Mouse (Mus musculus) lung, embryonic 15.5 days (tissue): Measurements from ENCODE around the gene Top1. TPM values are rescaled to one million over a fixed set of nuclear protein-coding genes. Genes with fewer than 3 reads are reported as not detected.

Experiments
- ATAC-seq: fragments of 200-750 bp; cut with Nextera tagmentation; 2 replicates; pipeline ENCODE4 v1.8.0; 2017; ENCODE audit warnings: moderate number of reproducible peaks, borderline replicate concordance; ENCODE audit not compliant: low FRiP score, low TSS enrichment; ENCODE audit errors: extremely low read depth
- H3K27ac ChIP-seq: fragments of 300-500 bp; sonication (generic); 2 replicates; pipeline ENCODE4 v1.5.1; 2015; ENCODE audit warnings: moderate library complexity, mild to moderate bottlenecking, inconsistent platforms
- H3K27me3 ChIP-seq: fragments of 300-500 bp; sonication (generic); 2 replicates; pipeline ENCODE4 v1.6.1; 2015; ENCODE audit warnings: inconsistent platforms
- H3K36me3 ChIP-seq: fragments of 300-500 bp; sonication (generic); 2 replicates; pipeline ENCODE4 v1.6.1; 2015; ENCODE audit warnings: inconsistent platforms
- H3K4me1 ChIP-seq: fragments of 300-500 bp; sonication (generic); 2 replicates; pipeline ENCODE4 v1.6.1; 2015; ENCODE audit warnings: inconsistent platforms
- H3K4me2 ChIP-seq: fragments of 300-500 bp; sonication (generic); 2 replicates; pipeline ENCODE4 v1.6.1; 2015; ENCODE audit warnings: inconsistent platforms, mild to moderate bottlenecking, moderate library complexity
- H3K4me3 ChIP-seq: fragments of 300-500 bp; sonication (generic); 2 replicates; pipeline ENCODE4 v1.5.1; 2015; ENCODE audit warnings: mild to moderate bottlenecking, inconsistent platforms
- H3K9ac ChIP-seq: fragments of 300-500 bp; sonication (generic); 2 replicates; pipeline ENCODE4 v1.6.1; 2015; ENCODE audit warnings: inconsistent platforms
- H3K9me3 ChIP-seq: fragments of 300-500 bp; sonication (generic); 2 replicates; pipeline ENCODE4 v1.6.1; 2016; ENCODE audit warnings: inconsistent platforms
- WGBS: fragments of 180-500 bp; shearing (Covaris S2); methylation state at CpG from one replicate; pipeline ENCODE4 v1.1.7; 2015; 5-methylcytosine and 5-hydroxymethylcytosine counted together
- polyA plus RNA-seq: library from polyadenylated mRNA; unstranded; fragments of >200 nt; fragmentation: Nextera tagmentation; extraction: Ambion mirVana; gene quantifications from 2 replicates; pipeline ENCODE4 v1.2.1, GENCODE M21; 2015

Top1 gene
- polyA plus RNA-seq, 1 experiment from 2014 or later, result 69.9 TPM

DNA sequence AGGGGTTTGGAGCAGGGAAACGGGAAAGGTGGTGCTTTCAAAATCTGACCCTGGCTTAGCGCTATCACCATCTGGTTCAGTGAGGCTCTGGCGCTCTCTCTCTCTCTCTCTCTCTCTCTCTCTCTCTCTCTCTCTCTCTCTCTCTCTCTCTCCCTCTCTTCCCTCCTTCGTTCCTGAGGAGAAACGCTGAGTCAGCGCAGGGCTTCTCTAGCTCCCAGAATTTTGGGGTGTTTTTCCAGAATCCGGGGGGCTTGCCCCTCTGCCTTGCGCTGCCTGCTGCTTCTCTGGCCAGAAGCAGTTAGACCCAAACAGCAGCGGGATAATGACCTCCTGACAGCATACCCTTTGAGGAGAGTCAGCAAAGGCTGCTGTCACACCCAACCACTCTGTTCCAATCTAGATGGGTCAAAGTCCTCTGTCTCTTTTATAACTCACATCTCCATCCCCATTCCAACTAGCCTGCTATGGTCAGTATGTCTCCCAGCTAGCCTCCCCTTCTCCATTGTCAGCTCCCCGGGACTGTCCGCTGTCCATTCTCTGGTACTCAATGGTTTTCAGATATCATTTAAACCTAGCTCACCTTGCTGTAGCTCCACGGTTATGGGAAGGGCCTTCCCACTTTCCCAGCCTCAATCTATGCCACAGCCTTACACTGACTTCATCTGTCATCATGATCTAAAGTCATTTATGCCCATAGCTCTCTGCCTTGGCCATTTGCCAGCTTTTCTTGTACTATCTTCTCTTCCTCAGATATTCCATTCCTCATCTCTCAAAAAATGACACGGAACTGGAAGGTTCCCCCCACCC, 5.6 kb upstream of the Top1 start:
- ATAC-seq, result no peak
- no peaks in the 10 kb centered on the region for H3K27me3 ChIP-seq

DNA sequence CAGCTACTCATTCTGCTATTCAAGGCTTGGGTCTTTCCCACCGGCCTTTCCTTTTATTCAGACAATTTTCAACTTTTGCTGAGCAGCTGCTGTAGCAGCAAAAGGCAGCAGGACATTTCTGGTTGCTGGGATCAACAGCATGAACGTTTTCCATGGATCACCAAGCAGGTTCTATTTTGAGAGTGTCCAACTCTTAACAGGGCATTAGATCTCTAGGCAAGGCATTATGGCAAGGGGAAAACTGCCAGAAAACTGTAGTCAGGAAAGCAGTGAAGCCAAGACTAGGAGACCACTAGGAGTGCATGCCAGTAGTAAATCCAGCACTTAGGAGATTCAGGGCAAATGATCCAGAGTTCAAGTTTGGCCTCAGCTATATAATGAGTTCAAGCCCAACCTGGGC, 4.5 kb upstream of the Top1 start:
- Histone ChIP-seq H3K4me1 (peaks cover 4% of the 10 kb centered on the region; the same call in 1 of the 2 replicates), H3K27me3 (no peaks in the 10 kb centered on the region), H3K36me3 (no peaks in the 10 kb centered on the region), H3K27ac (no peak overlapping the region), H3K9ac (no peak overlapping the region), H3K4me3 (no peak overlapping the region), H3K4me2 (no peak overlapping the region), H3K9me3 (no peaks in the 10 kb centered on the region)
- 55% methylated on average over 2 of the region's 2 CpGs for WGBS
- ATAC-seq, result no peak

More for the DNA sequence above, 5.6 kb upstream of the Top1 start:
- Histone ChIP-seq H3K4me2 (no peak overlapping the region), H3K9me3 (no peaks in the 10 kb centered on the region), H3K4me1 (peaks cover under 1% of the 10 kb centered on the region; the same call in 1 of the 2 replicates), H3K4me3 (no peak overlapping the region), H3K9ac (no peak overlapping the region), H3K27ac (no peak overlapping the region), H3K36me3 (no peaks in the 10 kb centered on the region)
- 81% methylated on average over 11 of the region's 13 CpGs for WGBS

DNA sequence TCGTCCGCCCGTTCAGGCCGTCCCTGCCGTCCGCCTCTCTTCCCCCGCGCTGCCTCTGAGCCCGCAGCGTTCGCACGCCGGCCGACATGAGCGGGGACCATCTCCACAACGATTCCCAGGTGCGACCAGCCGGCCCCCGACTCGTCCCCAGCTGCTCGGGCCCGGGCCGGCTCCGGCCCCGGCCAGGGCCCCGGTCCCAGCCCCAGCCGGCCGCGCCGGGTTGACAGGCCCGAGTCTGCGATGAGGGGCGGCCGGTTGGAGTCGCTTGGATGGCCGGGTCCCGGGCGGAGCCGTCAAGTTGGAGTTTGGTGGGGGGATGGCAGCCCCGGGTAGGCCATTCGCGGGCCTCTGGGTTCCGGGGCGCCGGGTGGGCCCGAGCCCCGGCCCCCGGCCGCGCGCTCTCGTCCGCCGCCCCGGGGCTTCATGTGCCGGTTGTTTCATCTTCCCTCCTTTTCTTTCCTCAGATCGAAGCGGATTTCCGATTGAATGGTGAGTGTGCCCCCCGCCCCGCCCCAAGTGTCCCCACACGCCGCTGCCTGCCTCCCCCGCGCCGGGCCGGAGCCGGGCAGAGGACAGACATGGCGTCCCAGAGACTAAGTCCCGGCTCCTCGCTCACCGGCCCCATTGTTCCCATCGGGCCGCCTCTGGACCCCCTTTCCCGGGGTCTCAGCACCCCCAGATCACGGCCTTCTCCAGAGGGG, 606 bp downstream of the Top1 start:
- under 1% methylated on average over 75 of the region's 76 CpGs for WGBS

DNA sequence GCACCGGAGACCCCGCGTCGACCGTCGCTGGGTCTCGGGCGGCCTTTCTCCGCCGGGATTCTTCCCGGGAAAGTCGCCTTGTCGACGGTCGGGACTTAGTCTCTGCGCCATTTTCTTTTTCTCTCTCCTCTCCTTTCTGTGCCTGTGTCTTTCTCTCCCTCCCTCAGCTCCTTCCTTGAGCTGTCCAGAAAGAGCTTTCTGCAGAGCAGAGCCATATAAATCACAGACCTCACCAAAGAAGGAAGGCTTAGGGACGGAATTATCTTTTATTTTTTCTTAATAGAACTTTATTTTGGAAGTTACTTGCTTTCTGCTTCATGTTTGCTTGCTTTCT, 1.1 kb downstream of the Top1 start:
- Histone ChIP-seq H3K27me3 (no peaks in the 10 kb centered on the region), H3K4me1 (peaks cover 28% of the 10 kb centered on the region), H3K9me3 (no peaks in the 10 kb centered on the region), H3K4me2 (peak overlapping the region; percentile 62), H3K9ac (peak overlapping the region; percentile 99), H3K27ac (peak overlapping the region; percentile 98), H3K36me3 (no peaks in the 10 kb centered on the region), H3K4me3 (peak overlapping the region; percentile 99)
- no peak for ATAC-seq
- WGBS, result 0% methylated on average over 17 of the region's 17 CpGs

More for the DNA sequence above, 606 bp downstream of the Top1 start:
- H3K4me3 ChIP-seq, result peak overlapping the region; percentile 99
- H3K4me2 ChIP-seq, result peak overlapping the region; percentile 62
- ATAC-seq, result peak; percentile 37; the same call in 1 of the 2 replicates
- H3K9ac ChIP-seq, result peak overlapping the region; percentile 99
- H3K36me3 ChIP-seq, result no peaks in the 10 kb centered on the region
- peaks cover 28% of the 10 kb centered on the region for H3K4me1 ChIP-seq
- H3K27ac ChIP-seq, result peak overlapping the region; percentile 98
- H3K9me3 ChIP-seq, result no peaks in the 10 kb centered on the region
- H3K27me3 ChIP-seq, result no peaks in the 10 kb centered on the region

DNA sequence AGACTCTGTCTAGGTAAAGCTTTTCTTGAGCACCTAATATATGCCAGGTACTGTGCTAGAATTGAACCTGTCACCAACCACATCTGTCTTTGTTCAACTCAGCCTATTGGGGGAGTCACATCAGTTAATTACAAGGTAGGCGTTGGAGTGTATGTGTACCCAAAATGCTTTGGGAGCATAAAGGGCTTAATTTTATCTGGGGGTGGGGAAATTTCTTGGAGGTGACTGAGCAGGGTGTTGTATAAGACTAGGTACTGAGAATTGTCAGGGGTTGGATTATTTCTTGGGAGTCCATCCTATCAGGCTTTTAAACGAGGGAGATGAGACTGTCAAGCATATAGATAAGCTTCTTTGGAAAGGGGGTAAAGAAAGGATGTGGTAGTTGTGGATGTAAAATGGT, 2.4 kb downstream of the Top1 start:
- H3K27ac ChIP-seq, result no peak overlapping the region
- peaks cover 28% of the 10 kb centered on the region for H3K4me1 ChIP-seq
- no peaks in the 10 kb centered on the region for H3K27me3 ChIP-seq
- peaks cover 6% of the 10 kb centered on the region; the same call in 1 of the 2 replicates for H3K36me3 ChIP-seq
- H3K9me3 ChIP-seq, result no peaks in the 10 kb centered on the region
- peak overlapping the region; percentile 99 for H3K4me3 ChIP-seq
- H3K4me2 ChIP-seq, result peak overlapping the region; percentile 62
- 0 out of 2 replicates have a peak overlapping the region, but pooled peaks have one; percentile 99 for H3K9ac ChIP-seq
- ATAC-seq, result no peak
- WGBS, result 31% methylated on average over 2 of the region's 2 CpGs

DNA sequence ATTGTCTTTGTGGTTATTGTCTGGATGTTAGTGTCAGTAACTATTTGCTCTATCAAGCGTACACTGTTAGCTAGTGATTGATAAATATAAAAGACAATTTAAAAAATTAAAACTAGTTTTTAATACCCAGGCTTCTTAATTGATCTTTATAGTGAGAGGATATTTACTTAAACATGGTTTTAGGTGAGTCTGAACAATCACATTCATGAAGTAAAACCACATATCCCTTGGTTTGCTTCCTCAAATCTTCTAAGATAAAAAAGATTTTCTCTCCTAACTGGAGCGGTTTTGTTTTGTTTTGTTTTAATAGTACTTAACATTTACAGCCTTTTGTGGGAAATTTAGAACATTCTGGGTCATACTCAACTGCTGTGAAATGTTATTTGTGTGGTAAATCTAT, 3.4 kb downstream of the Top1 start:
- Histone ChIP-seq H3K4me2 (peak overlapping the region; percentile 62), H3K36me3 (peaks cover 10% of the 10 kb centered on the region; the same call in 1 of the 2 replicates), H3K4me3 (peak overlapping the region; percentile 12; the same call in 1 of the 2 replicates), H3K9me3 (no peaks in the 10 kb centered on the region), H3K4me1 (peaks cover 28% of the 10 kb centered on the region), H3K27ac (no peak overlapping the region), H3K9ac (no peak overlapping the region; the same call in 1 of the 2 replicates), H3K27me3 (no peaks in the 10 kb centered on the region)
- WGBS, result 63% methylated on average over 2 of the region's 2 CpGs
- no peak for ATAC-seq

DNA sequence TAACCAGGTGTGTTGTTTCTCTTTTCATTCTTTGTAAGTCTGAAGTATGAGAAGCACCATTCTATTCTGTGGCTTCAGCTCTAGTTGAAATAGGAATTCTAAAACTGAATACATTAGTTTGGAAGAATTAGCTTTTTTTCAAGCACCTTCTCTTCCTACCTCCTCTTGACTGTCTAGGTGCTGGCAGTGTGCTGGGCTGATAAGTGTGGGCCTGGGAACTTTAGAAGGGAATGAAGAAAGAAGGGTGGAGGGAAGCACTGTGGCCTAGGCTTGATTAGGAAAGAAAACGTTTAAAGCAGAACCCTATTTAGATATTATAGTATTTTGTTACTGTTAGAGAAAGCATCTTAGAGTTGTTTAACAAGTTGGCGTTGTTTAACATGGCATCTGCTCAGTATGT, 5.5 kb downstream of the Top1 start:
- Histone ChIP-seq H3K9me3 (no peaks in the 10 kb centered on the region), H3K4me2 (no peak overlapping the region), H3K27ac (no peak overlapping the region), H3K36me3 (peaks cover 21% of the 10 kb centered on the region; the same call in 1 of the 2 replicates), H3K9ac (no peak overlapping the region), H3K4me1 (peaks cover 24% of the 10 kb centered on the region), H3K27me3 (no peaks in the 10 kb centered on the region), H3K4me3 (no peak overlapping the region)
- WGBS, result 63% methylated on average over 2 of the region's 2 CpGs
- no peak for ATAC-seq

DNA sequence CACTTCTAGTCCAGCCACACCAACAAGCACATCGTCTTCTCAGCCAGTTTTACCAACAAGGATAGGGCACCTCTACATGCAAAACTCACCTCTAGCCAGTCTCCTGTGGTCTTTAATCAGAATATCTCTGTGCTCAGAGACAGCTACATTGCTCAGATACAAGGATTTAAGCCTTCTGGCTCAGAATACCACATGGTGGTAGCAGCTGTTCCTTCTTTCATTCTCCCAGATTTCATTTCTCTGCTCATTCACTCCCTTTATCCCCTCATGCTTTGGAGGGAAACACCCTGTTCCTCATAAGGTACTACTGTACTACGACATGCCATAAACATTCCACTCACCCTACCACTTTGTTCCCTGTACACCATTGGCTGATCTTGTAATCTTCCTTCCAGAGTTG, 7.5 kb downstream of the Top1 start:
- H3K4me1 ChIP-seq, result peaks cover 17% of the 10 kb centered on the region
- no peak overlapping the region for H3K4me2 ChIP-seq
- H3K36me3 ChIP-seq, result peaks cover 23% of the 10 kb centered on the region; the same call in 1 of the 2 replicates
- H3K9ac ChIP-seq, result no peak overlapping the region
- ATAC-seq, result no peak
- H3K27ac ChIP-seq, result no peak overlapping the region
- H3K27me3 ChIP-seq, result no peaks in the 10 kb centered on the region
- H3K9me3 ChIP-seq, result no peaks in the 10 kb centered on the region
- 81% methylated on average over 2 of the region's 2 CpGs for WGBS
- no peak overlapping the region for H3K4me3 ChIP-seq

DNA sequence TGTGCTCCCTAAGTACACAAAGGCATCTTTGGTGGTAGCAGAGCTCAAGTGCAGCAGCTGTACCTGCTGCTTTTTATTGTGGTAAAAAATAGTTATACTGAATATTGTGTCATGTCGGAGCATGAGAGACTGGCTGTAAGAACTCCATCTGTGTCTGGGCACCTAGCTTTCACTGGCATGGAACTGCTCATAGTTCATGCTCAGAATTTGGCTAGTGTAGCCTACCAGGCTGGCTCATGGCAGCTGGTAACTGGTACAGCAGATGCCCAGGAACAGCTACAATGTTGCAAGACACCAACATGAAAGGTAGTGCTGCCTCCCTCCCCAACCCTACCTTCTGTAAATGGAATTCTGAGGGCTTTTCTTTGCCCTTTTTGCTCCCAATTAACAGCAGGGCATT, 9.9 kb downstream of the Top1 start:
- peaks cover 26% of the 10 kb centered on the region; the same call in 1 of the 2 replicates for H3K36me3 ChIP-seq
- no peak for ATAC-seq

DNA sequence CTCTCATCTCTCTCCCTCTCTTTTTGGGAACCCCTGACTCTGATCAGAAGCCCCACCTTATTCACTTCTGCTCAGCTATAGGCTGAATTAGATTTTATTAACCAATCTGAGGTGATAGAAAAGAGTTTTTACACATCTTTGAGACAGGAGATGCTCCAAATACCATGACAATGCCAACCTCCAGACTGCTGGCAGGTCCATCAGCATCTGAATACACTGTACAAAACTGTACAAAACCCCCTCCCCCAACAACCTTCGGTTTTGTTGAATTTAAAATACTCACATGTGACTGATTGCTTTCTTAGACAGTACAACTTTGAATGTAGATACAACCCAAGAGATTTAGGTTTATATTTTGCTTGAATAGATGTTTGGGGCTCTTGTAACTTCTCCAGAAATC, 10.5 kb downstream of the Top1 start:
- ATAC-seq, result no peak
- no peaks in the 10 kb centered on the region for H3K9me3 ChIP-seq
- no peak overlapping the region for H3K27ac ChIP-seq
- WGBS, result 76% methylated on average over 1 of the region's 1 CpGs
- H3K27me3 ChIP-seq, result no peaks in the 10 kb centered on the region
- peaks cover 1% of the 10 kb centered on the region; the same call in 1 of the 2 replicates for H3K4me1 ChIP-seq
- no peak overlapping the region for H3K4me3 ChIP-seq
- H3K36me3 ChIP-seq, result peaks cover 26% of the 10 kb centered on the region; the same call in 1 of the 2 replicates
- no peak overlapping the region for H3K4me2 ChIP-seq
- H3K9ac ChIP-seq, result no peak overlapping the region

More for the DNA sequence above, 9.9 kb downstream of the Top1 start:
- 98% methylated on average over 1 of the region's 1 CpGs for WGBS
- Histone ChIP-seq H3K4me3 (no peak overlapping the region), H3K9me3 (no peaks in the 10 kb centered on the region), H3K9ac (no peak overlapping the region), H3K27me3 (no peaks in the 10 kb centered on the region), H3K4me1 (peaks cover 3% of the 10 kb centered on the region; the same call in 1 of the 2 replicates), H3K27ac (no peak overlapping the region), H3K4me2 (no peak overlapping the region)

DNA sequence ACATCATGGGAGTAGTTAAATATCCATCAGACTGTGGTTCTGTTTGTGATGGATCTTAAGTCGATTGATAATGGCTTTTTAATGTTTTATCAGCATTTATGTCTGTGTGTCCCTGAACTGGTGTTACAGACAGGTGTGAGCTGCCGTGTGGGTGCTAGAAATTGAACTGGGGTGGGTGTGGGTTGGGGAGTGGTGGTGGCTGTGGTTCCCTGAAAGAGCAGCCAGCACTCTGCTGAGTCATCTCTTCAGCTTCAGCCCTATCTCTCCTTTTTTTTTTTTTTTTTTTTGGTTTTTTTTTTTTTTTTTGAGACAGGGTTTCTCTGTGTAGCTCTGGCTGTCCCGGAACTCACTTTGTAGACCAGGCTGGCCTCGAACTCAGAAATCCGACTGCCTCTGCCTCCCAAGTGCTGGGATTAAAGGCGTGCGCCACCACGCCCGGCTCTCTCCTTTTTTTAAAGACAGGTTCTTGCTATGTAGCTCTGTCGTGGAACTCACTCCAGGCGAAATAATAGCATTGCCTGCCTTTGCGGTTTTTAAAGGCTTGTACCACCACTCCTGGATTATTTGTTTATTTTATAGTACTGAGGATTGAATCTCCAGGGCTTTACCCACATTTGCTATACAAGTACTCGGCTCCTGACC, 12.2 kb downstream of the Top1 start:
- ATAC-seq, result no peak

More for the DNA sequence above, 12.2 kb downstream of the Top1 start:
- 94% methylated on average over 13 of the region's 13 CpGs for WGBS
- H3K27ac ChIP-seq, result no peak overlapping the region
- H3K4me1 ChIP-seq, result no peaks in the 10 kb centered on the region
- no peak overlapping the region for H3K4me2 ChIP-seq
- no peaks in the 10 kb centered on the region for H3K9me3 ChIP-seq
- no peaks in the 10 kb centered on the region for H3K27me3 ChIP-seq
- H3K4me3 ChIP-seq, result no peak overlapping the region
- peaks cover 21% of the 10 kb centered on the region; the same call in 1 of the 2 replicates for H3K36me3 ChIP-seq
- H3K9ac ChIP-seq, result no peak overlapping the region
